Mouse (Mus musculus) heart, adult 8-10 months (tissue): ENCODE results near the gene Cdhr3. TPM values are rescaled to one million over a fixed set of nuclear protein-coding genes. Genes with fewer than 3 reads are reported as not detected.

Source experiments
- DNase-seq: peaks from one replicate; pipeline ENCODE4 v3.0.0; 2022; ENCODE audit warnings: low spot score
- total RNA-seq, 4 experiments: library from RNA; stranded (reverse); gene quantifications; 2 replicates each; pipeline ENCODE4 v1.2.4; 2022

Cdhr3 gene
- 1 to 10 TPM in 1 of 4 experiments, under 1 TPM in 2, not detected in 1; 0.13 to 1.9 (median 0.37) TPM for total RNA-seq

GRCm38 (mm10) chr12:33092775-33093174 lies at the start of gene Cdhr3:
TSS of gene Cdhr3 (minus strand) at chr12:33092875.
- DNase-seq, result no peak

GRCm38 (mm10) chr12:33139083-33139482 lies 46.4 kb upstream of the Cdhr3 start:
- DNase-seq, result no peak

GRCm38 (mm10) chr12:33137857-33138256 lies 45.2 kb upstream of the Cdhr3 start:
- DNase-seq, result no peak

- DNase-seq, result no peak
Observed at GRCm38 (mm10) chr12:33131796-33132195, 39.1 kb upstream of the Cdhr3 start.

GRCm38 (mm10) chr12:33130401-33130800 lies 37.7 kb upstream of the Cdhr3 start:
- DNase-seq, result no peak

- no peak for DNase-seq
Observed at GRCm38 (mm10) chr12:33129410-33129809, 36.7 kb upstream of the Cdhr3 start.

GRCm38 (mm10) chr12:33128702-33129101 lies 36.0 kb upstream of the Cdhr3 start:
- DNase-seq, result no peak

- no peak for DNase-seq
Observed at GRCm38 (mm10) chr12:33128121-33128520, 35.4 kb upstream of the Cdhr3 start.

GRCm38 (mm10) chr12:33126243-33126642 lies 33.6 kb upstream of the Cdhr3 start:
- no peak for DNase-seq

- no peak for DNase-seq
Observed at GRCm38 (mm10) chr12:33125594-33126227, 33.0 kb upstream of the Cdhr3 start.

GRCm38 (mm10) chr12:33118624-33119301 lies 26.1 kb upstream of the Cdhr3 start:
- no peak for DNase-seq

GRCm38 (mm10) chr12:33110894-33111471 lies 18.3 kb upstream of the Cdhr3 start:
- DNase-seq, result peak; percentile 57

GRCm38 (mm10) chr12:33109531-33109930 lies 16.9 kb upstream of the Cdhr3 start:
- DNase-seq, result no peak

GRCm38 (mm10) chr12:33106438-33107167 lies 13.9 kb upstream of the Cdhr3 start:
- no peak for DNase-seq

GRCm38 (mm10) chr12:33105724-33106123 lies 13.0 kb upstream of the Cdhr3 start:
- DNase-seq, result no peak

- DNase-seq, result no peak
Observed at GRCm38 (mm10) chr12:33102342-33103115, 9.9 kb upstream of the Cdhr3 start.

GRCm38 (mm10) chr12:33101627-33102026 lies 9.0 kb upstream of the Cdhr3 start:
- no peak for DNase-seq

GRCm38 (mm10) chr12:33096017-33096416 lies 3.3 kb upstream of the Cdhr3 start:
- no peak for DNase-seq

- DNase-seq, result no peak
Observed at GRCm38 (mm10) chr12:33092196-33092595, 479 bp downstream of the Cdhr3 start.

- DNase-seq, result no peak
Observed at GRCm38 (mm10) chr12:33086151-33086550, 6.5 kb downstream of the Cdhr3 start.

- no peak for DNase-seq
Observed at GRCm38 (mm10) chr12:33084683-33085082, 8.0 kb downstream of the Cdhr3 start.
